Mouse (Mus musculus): ENCODE measurements at regions not wholly inside any gene's neighbourhood (a gene's known extent, or its start where the extent isn't known, plus 50 kb on each side); places are given as distances from the start of the nearest gene placed in this dataset.
A peak's percentile ranks its signal among the peaks of the same experiment; 100 is the strongest.

GRCm38 (mm10) chr3:147178746-147179145 lies 326.6 kb downstream of the Ttll7 start:
- WGBS: 79% methylated on average over 6 of the region's 6 CpGs
- H3K9ac ChIP-seq (replicated peaks; ENCODE audit: low read depth, low read length): no peak overlapping the region
- H3K4me2 ChIP-seq (ENCODE audit: low read depth, low read length): no peak overlapping the region
- no peak overlapping the region for H3K27ac ChIP-seq (ENCODE audit: low read depth)
- DNase-seq (ENCODE audit: low spot score) (no peak), ATAC-seq (ENCODE audit: insufficient read depth, low read depth) (no peak)
- peaks cover 6% of the 10 kb centered on the region; the same call in 1 of the 2 replicates for H3K4me1 ChIP-seq (ENCODE audit: control insufficient read depth, insufficient read depth)
- no peaks in the 10 kb centered on the region for H3K27me3 ChIP-seq (ENCODE audit: control insufficient read depth, insufficient read depth, low read length)
- TF ChIP-seq EP300 (IDR thresholded peaks at IDR 0.05; ENCODE audit: low read depth) (no peak), CTCF (IDR thresholded peaks at IDR 0.05; ENCODE audit: low read depth) (no peak)
- no peak overlapping the region for H3K4me3 ChIP-seq (ENCODE audit: low read depth, low read length)
- H3K36me3 ChIP-seq (replicated peaks; ENCODE audit: control insufficient read depth, insufficient read depth, low read length): no peaks in the 10 kb centered on the region
- H3K9me3 ChIP-seq (replicated peaks; ENCODE audit: control insufficient read depth, low read length): no peaks in the 10 kb centered on the region

GRCm38 (mm10) chr3:147180711-147181110 lies 328.5 kb downstream of the Ttll7 start:
- 72% methylated on average over 4 of the region's 4 CpGs for WGBS
- TF ChIP-seq EP300 (IDR thresholded peaks at IDR 0.05; ENCODE audit: low read depth): no peak
- no peak for TF ChIP-seq CTCF (IDR thresholded peaks at IDR 0.05; ENCODE audit: low read depth)
- no peak overlapping the region for H3K27ac ChIP-seq (ENCODE audit: low read depth)

GRCm38 (mm10) chr3:147181501-147182365 lies 329.6 kb downstream of the Ttll7 start:
- DNase-seq (ENCODE audit: low spot score) (peak; percentile 24), ATAC-seq (ENCODE audit: insufficient read depth, low read depth) (peak; percentile 60)
- H3K4me2 ChIP-seq (ENCODE audit: low read depth, low read length): peak overlapping the region; percentile 45
- H3K4me3 ChIP-seq (ENCODE audit: low read depth, low read length): peak overlapping the region; percentile 12
- no peaks in the 10 kb centered on the region for H3K36me3 ChIP-seq (replicated peaks; ENCODE audit: control insufficient read depth, insufficient read depth, low read length)
- peaks cover 6% of the 10 kb centered on the region; the same call in 1 of the 2 replicates for H3K4me1 ChIP-seq (ENCODE audit: control insufficient read depth, insufficient read depth)
- H3K9me3 ChIP-seq (replicated peaks; ENCODE audit: control insufficient read depth, low read length): no peaks in the 10 kb centered on the region
- H3K27ac ChIP-seq (ENCODE audit: low read depth): no peak overlapping the region
- TF ChIP-seq EP300 (IDR thresholded peaks at IDR 0.05; ENCODE audit: low read depth) (no peak), CTCF (IDR thresholded peaks at IDR 0.05; ENCODE audit: low read depth) (no peak)
- 2% methylated on average over 20 of the region's 20 CpGs for WGBS
- H3K9ac ChIP-seq (replicated peaks; ENCODE audit: low read depth, low read length): no peak overlapping the region
- H3K27me3 ChIP-seq (ENCODE audit: control insufficient read depth, insufficient read depth, low read length): no peaks in the 10 kb centered on the region

More at GRCm38 (mm10) chr3:147180711-147181110, 328.5 kb downstream of the Ttll7 start:
- Histone ChIP-seq H3K4me2 (ENCODE audit: low read depth, low read length) (no peak overlapping the region), H3K4me1 (ENCODE audit: control insufficient read depth, insufficient read depth) (peaks cover 6% of the 10 kb centered on the region; the same call in 1 of the 2 replicates), H3K9me3 (replicated peaks; ENCODE audit: control insufficient read depth, low read length) (no peaks in the 10 kb centered on the region), H3K36me3 (replicated peaks; ENCODE audit: control insufficient read depth, insufficient read depth, low read length) (no peaks in the 10 kb centered on the region), H3K27me3 (ENCODE audit: control insufficient read depth, insufficient read depth, low read length) (no peaks in the 10 kb centered on the region), H3K4me3 (ENCODE audit: low read depth, low read length) (no peak overlapping the region), H3K9ac (replicated peaks; ENCODE audit: low read depth, low read length) (no peak overlapping the region)
- no peak for DNase-seq (ENCODE audit: low spot score)
- no peak for ATAC-seq (ENCODE audit: insufficient read depth, low read depth)

- Histone ChIP-seq H3K4me1 (ENCODE audit: control insufficient read depth, insufficient read depth) (peaks cover 6% of the 10 kb centered on the region; the same call in 1 of the 2 replicates), H3K4me2 (ENCODE audit: low read depth, low read length) (peak overlapping the region; percentile 45), H3K9me3 (replicated peaks; ENCODE audit: control insufficient read depth, low read length) (no peaks in the 10 kb centered on the region), H3K9ac (replicated peaks; ENCODE audit: low read depth, low read length) (no peak overlapping the region), H3K36me3 (replicated peaks; ENCODE audit: control insufficient read depth, insufficient read depth, low read length) (no peaks in the 10 kb centered on the region), H3K4me3 (ENCODE audit: low read depth, low read length) (no peak overlapping the region; the same call in 1 of the 2 replicates), H3K27me3 (ENCODE audit: control insufficient read depth, insufficient read depth, low read length) (no peaks in the 10 kb centered on the region), H3K27ac (ENCODE audit: low read depth) (no peak overlapping the region)
- no peak for TF ChIP-seq EP300 (IDR thresholded peaks at IDR 0.05; ENCODE audit: low read depth)
- no peak for TF ChIP-seq CTCF (IDR thresholded peaks at IDR 0.05; ENCODE audit: low read depth)
- DNase-seq (ENCODE audit: low spot score) (no peak), ATAC-seq (ENCODE audit: insufficient read depth, low read depth) (peak; percentile 20; the same call in 1 of the 2 replicates)
- 38% methylated on average over 15 of the region's 15 CpGs for WGBS
Measured at GRCm38 (mm10) chr3:147182366-147182875, 330.3 kb downstream of the Ttll7 start.

- 84% methylated on average over 11 of the region's 11 CpGs for WGBS
- Histone ChIP-seq H3K27ac (ENCODE audit: low read depth) (no peak overlapping the region), H3K4me3 (ENCODE audit: low read depth, low read length) (no peak overlapping the region), H3K27me3 (ENCODE audit: control insufficient read depth, insufficient read depth, low read length) (no peaks in the 10 kb centered on the region), H3K4me2 (ENCODE audit: low read depth, low read length) (no peak overlapping the region), H3K9me3 (replicated peaks; ENCODE audit: control insufficient read depth, low read length) (no peaks in the 10 kb centered on the region), H3K4me1 (ENCODE audit: control insufficient read depth, insufficient read depth) (peaks cover 6% of the 10 kb centered on the region; the same call in 1 of the 2 replicates), H3K9ac (replicated peaks; ENCODE audit: low read depth, low read length) (no peak overlapping the region), H3K36me3 (replicated peaks; ENCODE audit: control insufficient read depth, insufficient read depth, low read length) (no peaks in the 10 kb centered on the region)
- no peak for DNase-seq (ENCODE audit: low spot score)
- TF ChIP-seq EP300 (IDR thresholded peaks at IDR 0.05; ENCODE audit: low read depth) (no peak), CTCF (IDR thresholded peaks at IDR 0.05; ENCODE audit: low read depth) (no peak)
- no peak for ATAC-seq (ENCODE audit: insufficient read depth, low read depth)
Measured at GRCm38 (mm10) chr3:147183656-147184290, 331.6 kb downstream of the Ttll7 start.
